Mouse (Mus musculus) CH12.LX (cell line): ENCODE measurements around the gene Epha2.

ENCODE experiments used
- E2F4 ChIP-seq: IDR thresholded peaks from 2 replicates; pipeline ENCODE4 v1.6.1; 2011; ENCODE audit warnings: low read depth, low read length, improper control_type of control experiment; ENCODE audit not compliant: insufficient replicate concordance
- TCF12 ChIP-seq: IDR thresholded peaks from 2 replicates; pipeline ENCODE4 v1.6.1; 2014; ENCODE audit warnings: low read depth, mild to moderate bottlenecking, inconsistent platforms, low read length, improper control_type of control experiment
- ZC3H11A ChIP-seq: IDR thresholded peaks from 2 replicates; pipeline ENCODE4 v1.6.1; 2012; ENCODE audit warnings: low read depth, mild to moderate bottlenecking, inconsistent platforms, low read length, improper control_type of control experiment
- ZNF384 ChIP-seq: IDR thresholded peaks from 2 replicates; pipeline ENCODE4 v1.6.1; 2012; ENCODE audit warnings: low read depth, low read length, improper control_type of control experiment, inconsistent platforms

GRCm38 (mm10) chr4:141262906-141263637 is 38.0 kb upstream of the Epha2 start:
- no peak for TF ChIP-seq E2F4
- no peak for TF ChIP-seq ZNF384
- no peak for TF ChIP-seq ZC3H11A
- no peak for TF ChIP-seq TCF12
